Mouse (Mus musculus) CD4-positive, CD25-positive, alpha-beta regulatory T cell, adult 2 months (primary cell): ENCODE measurements around the gene Rwdd3.

Experiments
- DNase-seq: peaks from one replicate; pipeline ENCODE4 v3.0.0-alpha.2; 2012; ENCODE audit warnings: low read depth, low spot score

Gene Rwdd3

GRCm38 (mm10) chr3:121171243-121171871, at the start of gene Rwdd3:
Gene Rwdd3, minus strand, starts transcription at chr3:121171695.
- DNase-seq, result peak; percentile 95

- no peak for DNase-seq
Measured at GRCm38 (mm10) chr3:121217011-121217410, 45.5 kb upstream of the Rwdd3 start.

- DNase-seq, result no peak
Measured at GRCm38 (mm10) chr3:121213501-121213900, 42.0 kb upstream of the Rwdd3 start.

- DNase-seq, result peak; percentile 9
Measured at GRCm38 (mm10) chr3:121212156-121212555, 40.7 kb upstream of the Rwdd3 start.

GRCm38 (mm10) chr3:121208994-121209393, 37.5 kb upstream of the Rwdd3 start:
- no peak for DNase-seq

GRCm38 (mm10) chr3:121206202-121206882, 34.8 kb upstream of the Rwdd3 start:
- no peak for DNase-seq

- no peak for DNase-seq
Measured at GRCm38 (mm10) chr3:121202638-121203037, 31.1 kb upstream of the Rwdd3 start.

- peak; percentile 14 for DNase-seq
Measured at GRCm38 (mm10) chr3:121201012-121201747, 29.7 kb upstream of the Rwdd3 start.

- DNase-seq, result no peak
Measured at GRCm38 (mm10) chr3:121189199-121189598, 17.7 kb upstream of the Rwdd3 start.

- DNase-seq, result no peak
Measured at GRCm38 (mm10) chr3:121187510-121187909, 16.0 kb upstream of the Rwdd3 start.

GRCm38 (mm10) chr3:121186925-121187324, 15.4 kb upstream of the Rwdd3 start:
- no peak for DNase-seq

GRCm38 (mm10) chr3:121185197-121185596, 13.7 kb upstream of the Rwdd3 start:
- DNase-seq, result no peak

- no peak for DNase-seq
Measured at GRCm38 (mm10) chr3:121176011-121176410, 4.5 kb upstream of the Rwdd3 start.

GRCm38 (mm10) chr3:121174248-121174945, 2.9 kb upstream of the Rwdd3 start:
- DNase-seq, result no peak

GRCm38 (mm10) chr3:121172718-121173117, 1.2 kb upstream of the Rwdd3 start:
- DNase-seq, result no peak

GRCm38 (mm10) chr3:121171872-121172265, 374 bp upstream of the Rwdd3 start:
- DNase-seq, result no peak

- no peak for DNase-seq
Measured at GRCm38 (mm10) chr3:121170631-121171030, 864 bp downstream of the Rwdd3 start.

- no peak for DNase-seq
Measured at GRCm38 (mm10) chr3:121169092-121169942, 2.2 kb downstream of the Rwdd3 start.

- DNase-seq, result no peak
Measured at GRCm38 (mm10) chr3:121168581-121168980, 2.9 kb downstream of the Rwdd3 start.

- peak; percentile 93 for DNase-seq
Measured at GRCm38 (mm10) chr3:121163271-121163819, 8.2 kb downstream of the Rwdd3 start.

GRCm38 (mm10) chr3:121161661-121162060, 9.8 kb downstream of the Rwdd3 start:
- DNase-seq, result peak; percentile 48
